Mouse (Mus musculus): ENCODE data around the gene Npb.

DNA sequence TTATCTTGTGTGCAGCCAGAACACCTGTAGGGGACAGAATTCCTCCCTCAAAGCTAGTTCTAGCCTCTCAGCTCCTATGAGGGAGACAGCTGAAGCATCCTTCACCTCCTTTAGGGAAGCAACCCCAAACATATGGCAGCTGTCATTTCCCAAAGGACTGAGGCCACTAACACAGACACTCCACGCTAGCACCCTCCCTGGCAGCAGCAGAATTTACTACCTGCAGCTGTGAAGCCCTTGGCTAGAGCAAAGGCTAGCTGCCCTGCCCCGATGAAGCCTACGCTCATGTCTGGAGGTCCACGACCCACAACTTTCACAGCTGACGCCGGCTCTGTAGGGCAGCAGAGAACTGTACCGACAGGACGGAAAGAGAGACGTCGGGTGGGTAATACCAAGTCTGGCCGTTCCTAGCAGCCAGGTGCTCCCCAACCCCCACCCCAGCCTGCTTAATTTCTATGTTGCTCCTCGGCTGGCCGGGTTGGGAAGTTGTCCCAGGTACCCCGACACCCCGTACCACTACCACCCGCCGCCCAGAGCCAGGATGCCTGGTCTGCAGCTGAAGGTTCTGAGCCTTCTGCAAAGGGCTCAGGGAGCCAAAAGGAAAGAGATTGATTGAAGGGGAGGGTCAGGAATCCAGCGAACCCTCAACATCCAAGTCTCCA lies 34.8 kb downstream of the Npb start:
- no peak for TF ChIP-seq CTCF (IDR thresholded peaks at IDR 0.05; ENCODE audit: borderline replicate concordance, control insufficient read depth, extremely low read depth, insufficient read depth, low read length, poor library complexity)
- TF ChIP-seq POLR2A (IDR thresholded peaks at IDR 0.05; ENCODE audit: control insufficient read depth, extremely low read depth, insufficient read depth, low read length, poor library complexity), result no peak
